Mouse (Mus musculus) hindbrain, embryonic 13.5 days (tissue): Measurements from ENCODE around the gene Ly6g5c. TPM values are rescaled to one million over a fixed set of nuclear protein-coding genes. Genes with fewer than 3 reads are reported as not detected.

Source experiments
- ATAC-seq: fragments of 200-750 bp; cut with Nextera tagmentation; 2 replicates; pipeline ENCODE4 v1.8.0; 2017; ENCODE audit warnings: moderate TSS enrichment; ENCODE audit not compliant: low FRiP score
- H3K27ac ChIP-seq: fragments of 300-500 bp; sonication (generic); 2 replicates; pipeline ENCODE4 v1.5.1; 2015; ENCODE audit warnings: inconsistent platforms, mild to moderate bottlenecking, moderate library complexity
- H3K27me3 ChIP-seq: fragments of 300-500 bp; sonication (generic); 2 replicates; pipeline ENCODE4 v1.6.1; 2015; ENCODE audit warnings: mild to moderate bottlenecking, inconsistent platforms
- H3K36me3 ChIP-seq: fragments of 300-500 bp; sonication (generic); 2 replicates; pipeline ENCODE4 v1.6.1; 2015; ENCODE audit warnings: mild to moderate bottlenecking, inconsistent platforms
- H3K4me1 ChIP-seq: fragments of 300-500 bp; sonication (generic); replicated peaks from 2 replicates; pipeline ENCODE4 v1.6.1; 2015; ENCODE audit warnings: inconsistent platforms
- H3K4me2 ChIP-seq: fragments of 300-500 bp; sonication (generic); 2 replicates; pipeline ENCODE4 v1.6.1; 2015; ENCODE audit warnings: inconsistent platforms, mild to moderate bottlenecking, moderate library complexity
- H3K4me3 ChIP-seq: fragments of 300-500 bp; sonication (generic); 2 replicates; pipeline ENCODE4 v1.5.1; 2015; ENCODE audit warnings: mild to moderate bottlenecking, inconsistent platforms
- H3K9ac ChIP-seq: fragments of 300-500 bp; sonication (generic); 2 replicates; pipeline ENCODE4 v1.6.1; 2015; ENCODE audit warnings: mild to moderate bottlenecking, inconsistent platforms
- H3K9me3 ChIP-seq: fragments of 300-500 bp; sonication (generic); 2 replicates; pipeline ENCODE4 v1.6.1; 2016; ENCODE audit warnings: inconsistent platforms
- WGBS: fragments of 180-500 bp; shearing (Covaris S2); methylation state at CpG from one replicate; pipeline ENCODE4 v1.1.7; 2015; 5-methylcytosine and 5-hydroxymethylcytosine counted together
- polyA plus RNA-seq: library from polyadenylated mRNA; unstranded; fragments of >200 nt; fragmentation: Nextera tagmentation; extraction: Ambion mirVana; gene quantifications from 2 replicates; pipeline ENCODE4 v1.2.1, GENCODE M21; 2015

Gene Ly6g5c
- polyA plus RNA-seq, 1 experiment from 2014 or later, result 0.36 TPM

GRCm38 (mm10) chr17:35101161-35101560, 6.9 kb upstream of the Ly6g5c start:
- H3K9ac ChIP-seq, result no peak overlapping the region
- no peak overlapping the region for H3K4me2 ChIP-seq
- H3K27ac ChIP-seq, result no peak overlapping the region
- H3K27me3 ChIP-seq, result no peaks in the 10 kb centered on the region
- ATAC-seq, result no peak
- WGBS, result 93% methylated on average over 11 of the region's 11 CpGs
- H3K4me1 ChIP-seq, result peaks cover 4% of the 10 kb centered on the region
- no peak overlapping the region for H3K4me3 ChIP-seq
- H3K36me3 ChIP-seq, result peaks cover 82% of the 10 kb centered on the region
- H3K9me3 ChIP-seq, result no peaks in the 10 kb centered on the region

GRCm38 (mm10) chr17:35102299-35102698, 5.8 kb upstream of the Ly6g5c start:
- no peaks in the 10 kb centered on the region for H3K9me3 ChIP-seq
- no peak overlapping the region for H3K4me2 ChIP-seq
- no peak overlapping the region for H3K4me3 ChIP-seq
- 76% methylated on average over 8 of the region's 8 CpGs for WGBS
- H3K27ac ChIP-seq, result no peak overlapping the region
- peaks cover 70% of the 10 kb centered on the region for H3K36me3 ChIP-seq
- no peak for ATAC-seq
- H3K4me1 ChIP-seq, result peaks cover 7% of the 10 kb centered on the region
- 0 out of 2 replicates have a peak overlapping the region, but pooled peaks have one; percentile 24 for H3K9ac ChIP-seq
- H3K27me3 ChIP-seq, result no peaks in the 10 kb centered on the region

GRCm38 (mm10) chr17:35103221-35103690, 4.8 kb upstream of the Ly6g5c start:
- Histone ChIP-seq H3K4me1 (peaks cover 7% of the 10 kb centered on the region), H3K27ac (no peak overlapping the region), H3K4me2 (no peak overlapping the region), H3K27me3 (no peaks in the 10 kb centered on the region), H3K9me3 (no peaks in the 10 kb centered on the region), H3K4me3 (no peak overlapping the region), H3K9ac (peak overlapping the region; percentile 24; the same call in 1 of the 2 replicates), H3K36me3 (peaks cover 61% of the 10 kb centered on the region)
- WGBS, result 75% methylated on average over 6 of the region's 6 CpGs
- ATAC-seq, result no peak

- H3K27ac ChIP-seq, result no peak overlapping the region
Measured at GRCm38 (mm10) chr17:35104079-35104478, 4.0 kb upstream of the Ly6g5c start.

DNA sequence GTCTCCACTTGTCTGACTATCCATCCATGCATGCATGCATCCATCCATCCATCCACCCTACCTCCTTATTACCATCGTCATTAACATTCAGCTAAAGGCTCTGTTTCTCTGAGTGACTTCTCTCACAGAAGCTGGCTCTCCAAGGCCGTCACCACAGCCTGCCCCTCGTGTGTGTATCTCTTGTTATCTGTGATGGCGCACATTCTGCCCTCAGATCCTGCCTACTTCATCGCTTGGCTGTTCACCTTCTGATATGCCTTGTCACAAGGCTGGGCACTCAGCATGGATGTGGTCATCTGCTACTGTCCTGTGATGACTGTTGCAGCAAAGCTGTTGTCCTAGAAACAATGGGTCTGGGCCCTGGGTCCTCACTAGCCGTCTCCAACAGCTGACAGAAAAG, 3.3 kb upstream of the Ly6g5c start:
- no peak overlapping the region for H3K4me2 ChIP-seq
- peaks cover 7% of the 10 kb centered on the region for H3K4me1 ChIP-seq
- no peaks in the 10 kb centered on the region for H3K27me3 ChIP-seq
- peaks cover 46% of the 10 kb centered on the region for H3K36me3 ChIP-seq
- 80% methylated on average over 6 of the region's 6 CpGs for WGBS
- H3K27ac ChIP-seq, result no peak overlapping the region
- no peak for ATAC-seq
- H3K9ac ChIP-seq, result no peak overlapping the region
- no peak overlapping the region for H3K4me3 ChIP-seq
- H3K9me3 ChIP-seq, result no peaks in the 10 kb centered on the region

More at GRCm38 (mm10) chr17:35104079-35104478, 4.0 kb upstream of the Ly6g5c start:
- no peaks in the 10 kb centered on the region for H3K27me3 ChIP-seq
- 0 out of 2 replicates have a peak overlapping the region, but pooled peaks have one; percentile 13 for H3K9ac ChIP-seq
- peaks cover 52% of the 10 kb centered on the region for H3K36me3 ChIP-seq
- WGBS, result 96% methylated on average over 7 of the region's 7 CpGs
- H3K9me3 ChIP-seq, result no peaks in the 10 kb centered on the region
- no peak overlapping the region for H3K4me3 ChIP-seq
- no peak for ATAC-seq
- H3K4me1 ChIP-seq, result peaks cover 7% of the 10 kb centered on the region
- H3K4me2 ChIP-seq, result no peak overlapping the region

DNA sequence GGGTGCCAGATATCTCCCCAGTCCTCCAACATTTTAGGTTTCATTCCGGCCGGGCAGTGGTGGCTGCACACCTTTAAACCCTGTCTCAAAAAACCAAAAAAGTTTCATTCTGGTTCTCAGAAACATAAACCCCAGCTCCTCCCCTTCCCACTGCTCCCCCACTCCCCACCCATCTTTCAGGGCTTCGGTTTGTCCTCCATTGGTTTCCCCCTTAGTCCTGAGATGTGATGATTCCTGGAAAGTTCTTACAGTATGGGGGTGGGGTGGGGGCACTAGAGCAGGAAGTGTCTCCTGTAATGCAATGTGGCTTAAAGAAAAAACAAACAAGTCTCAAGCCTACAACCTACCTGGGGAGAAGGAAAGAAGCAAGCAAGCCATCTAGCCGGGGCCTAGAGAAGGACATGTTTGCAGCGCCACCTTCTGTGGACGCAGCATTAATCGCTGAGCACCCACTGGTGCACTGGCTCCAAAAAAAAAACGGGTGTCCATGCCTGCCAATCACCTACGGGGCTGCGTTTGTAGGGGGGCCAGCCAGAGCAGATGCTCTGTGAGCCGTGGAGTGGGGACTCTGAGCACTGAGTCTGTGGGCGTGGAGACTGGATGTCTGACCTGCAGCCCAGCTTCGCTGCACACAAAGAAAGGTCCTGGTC, 2.2 kb upstream of the Ly6g5c start:
- ATAC-seq, result 0 out of 2 replicates have a peak, but pooled peaks have one; percentile 24
- peak overlapping the region; percentile 65 for H3K9ac ChIP-seq
- no peaks in the 10 kb centered on the region for H3K9me3 ChIP-seq
- H3K36me3 ChIP-seq, result peaks cover 35% of the 10 kb centered on the region
- peaks cover 7% of the 10 kb centered on the region for H3K4me1 ChIP-seq
- WGBS, result 23% methylated on average over 13 of the region's 13 CpGs
- H3K4me3 ChIP-seq, result peak overlapping the region; percentile 11; the same call in 1 of the 2 replicates
- peak overlapping the region; percentile 39; the same call in 1 of the 2 replicates for H3K4me2 ChIP-seq
- H3K27me3 ChIP-seq, result no peaks in the 10 kb centered on the region
- H3K27ac ChIP-seq, result no peak overlapping the region

GRCm38 (mm10) chr17:35106522-35106921, 1.6 kb upstream of the Ly6g5c start:
- no peak for ATAC-seq
- WGBS, result 72% methylated on average over 3 of the region's 3 CpGs
- 0 out of 2 replicates have a peak overlapping the region, but pooled peaks have one; percentile 65 for H3K9ac ChIP-seq
- no peak overlapping the region for H3K4me2 ChIP-seq
- H3K27me3 ChIP-seq, result no peaks in the 10 kb centered on the region
- peaks cover 7% of the 10 kb centered on the region for H3K4me1 ChIP-seq
- no peak overlapping the region for H3K4me3 ChIP-seq
- H3K9me3 ChIP-seq, result no peaks in the 10 kb centered on the region
- H3K36me3 ChIP-seq, result peaks cover 28% of the 10 kb centered on the region
- no peak overlapping the region for H3K27ac ChIP-seq

- H3K9ac ChIP-seq, result no peak overlapping the region
- H3K27ac ChIP-seq, result no peak overlapping the region
- H3K4me2 ChIP-seq, result no peak overlapping the region
- no peak for ATAC-seq
- no peaks in the 10 kb centered on the region for H3K27me3 ChIP-seq
- no peaks in the 10 kb centered on the region for H3K9me3 ChIP-seq
- no peak overlapping the region for H3K4me3 ChIP-seq
- H3K4me1 ChIP-seq, result no peaks in the 10 kb centered on the region
- H3K36me3 ChIP-seq, result peaks cover 28% of the 10 kb centered on the region
- 79% methylated on average over 9 of the region's 9 CpGs for WGBS
Measured at GRCm38 (mm10) chr17:35111774-35112173, 3.7 kb downstream of the Ly6g5c start.

GRCm38 (mm10) chr17:35115046-35116019, 7.3 kb downstream of the Ly6g5c start, which contains the start of gene Ly6g5b:
TSS of gene Ly6g5b (minus strand) at chr17:35115428.
- Histone ChIP-seq H3K36me3 (peaks cover 53% of the 10 kb centered on the region), H3K4me2 (no peak within 1 kb of the TSS)

DNA sequence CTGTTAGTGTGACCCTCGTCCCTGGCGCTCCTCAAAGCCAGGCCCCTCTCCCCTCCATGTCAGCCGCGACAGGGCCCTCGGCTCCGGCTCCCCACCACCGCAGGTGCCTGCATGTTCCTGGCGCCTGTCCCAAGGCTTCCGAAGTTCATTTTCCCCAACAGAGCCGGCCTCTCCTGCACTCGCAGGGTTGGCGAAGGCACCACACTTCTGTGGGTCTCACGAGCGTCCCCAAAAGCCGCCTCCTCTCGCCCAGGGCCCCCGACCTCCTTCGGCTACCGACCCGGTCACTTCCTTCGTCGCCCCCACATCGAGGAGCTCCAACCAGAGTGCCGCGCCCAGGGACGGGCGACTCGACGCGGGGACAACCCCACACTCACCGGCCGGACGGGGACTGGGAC, 12.7 kb downstream of the Ly6g5c start:
- H3K36me3 ChIP-seq, result peaks cover 50% of the 10 kb centered on the region
- under 1% methylated on average over 33 of the region's 33 CpGs for WGBS
- no peaks in the 10 kb centered on the region for H3K9me3 ChIP-seq
- peaks cover 26% of the 10 kb centered on the region for H3K4me1 ChIP-seq
- peak overlapping the region; percentile 91 for H3K4me2 ChIP-seq
- peak overlapping the region; percentile 93 for H3K4me3 ChIP-seq
- H3K27me3 ChIP-seq, result no peaks in the 10 kb centered on the region
- H3K9ac ChIP-seq, result peak overlapping the region; percentile 97
- H3K27ac ChIP-seq, result peak overlapping the region; percentile 76
- no peak; the same call in 1 of the 2 replicates for ATAC-seq

More at GRCm38 (mm10) chr17:35115046-35116019, 7.3 kb downstream of the Ly6g5c start, which contains the start of gene Ly6g5b:
- Histone ChIP-seq H3K27me3 (no peaks in the 10 kb centered on the region), H3K4me1 (peaks cover 9% of the 10 kb centered on the region), H3K4me3 (no peak within 1 kb of the TSS), H3K27ac (no peak within 1 kb of the TSS), H3K9ac (no peak within 1 kb of the TSS), H3K9me3 (no peaks in the 10 kb centered on the region)
- WGBS, result 84% methylated on average over 8 of the region's 8 CpGs
- no peak for ATAC-seq

DNA sequence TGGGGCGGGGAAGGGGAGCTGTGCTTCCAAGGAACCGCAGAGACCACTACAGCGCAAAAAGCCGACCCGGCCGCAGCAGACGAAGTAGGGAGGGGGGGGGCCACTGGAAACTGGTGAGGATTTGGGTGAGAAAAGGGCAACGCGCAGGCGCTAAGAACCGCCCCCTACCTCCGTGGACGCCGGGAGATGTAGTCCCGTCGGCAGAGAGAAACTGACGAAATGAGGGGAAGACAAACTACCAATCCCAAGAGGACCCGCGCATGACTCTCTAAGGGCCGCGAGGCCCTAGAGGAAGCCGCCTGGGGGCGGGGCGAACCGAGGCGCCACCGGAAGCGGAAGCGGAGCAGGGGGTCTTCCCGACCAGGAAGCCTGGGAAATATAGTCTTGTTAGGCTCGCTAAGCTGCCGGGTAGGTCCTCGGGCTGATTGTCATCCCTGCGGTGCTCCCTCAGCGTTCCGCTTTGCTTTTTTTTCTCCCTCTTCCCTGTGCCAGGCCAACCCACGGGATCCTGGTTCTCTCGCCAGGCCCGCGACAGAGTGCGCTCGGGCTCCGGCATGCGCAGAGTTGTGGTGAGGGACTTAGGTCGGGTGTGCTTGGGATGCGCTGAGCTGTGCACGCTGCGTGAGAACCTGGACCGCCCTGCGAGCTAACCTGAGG, 13.2 kb downstream of the Ly6g5c start, which contains the start of gene Gpank1:
Gene Gpank1 (plus strand): TSS at position 313 of the 657 bp plus-strand sequence.
- Histone ChIP-seq H3K27me3 (no peaks in the 10 kb centered on the region), H3K4me1 (peaks cover 31% of the 10 kb centered on the region), H3K36me3 (peaks cover 45% of the 10 kb centered on the region), H3K4me3 (peak within 1 kb of the TSS; percentile 93), H3K4me2 (peak within 1 kb of the TSS; percentile 91), H3K9me3 (no peaks in the 10 kb centered on the region), H3K9ac (peak within 1 kb of the TSS; percentile 97), H3K27ac (peak within 1 kb of the TSS; percentile 94)
- ATAC-seq, result peak; percentile 96
- WGBS, result under 1% methylated on average over 50 of the region's 50 CpGs
